Mouse (Mus musculus) erythroblast, embryonic 14.5 days (primary cell): Measurements from ENCODE around the gene Pigl. TPM values are rescaled to one million over a fixed set of nuclear protein-coding genes. Genes with fewer than 3 reads are reported as not detected.

Experiments used
- H3K27me3 ChIP-seq: 2 replicates; pipeline ENCODE4 v1.6.1; 2012; ENCODE audit warnings: inconsistent platforms; ENCODE audit not compliant: control insufficient read depth
- H3K36me3 ChIP-seq: 2 replicates; pipeline ENCODE4 v1.6.1; 2012; ENCODE audit warnings: mild to moderate bottlenecking, inconsistent platforms; ENCODE audit not compliant: control insufficient read depth
- H3K4me1 ChIP-seq: 2 replicates; pipeline ENCODE4 v1.6.1; 2012; ENCODE audit warnings: inconsistent platforms; ENCODE audit not compliant: control insufficient read depth
- H3K4me3 ChIP-seq: replicated peaks from 2 replicates; pipeline ENCODE3; 2012; ENCODE audit warnings: moderate library complexity, mild to moderate bottlenecking, inconsistent platforms
- H3K9me3 ChIP-seq: 2 replicates; pipeline ENCODE4 v1.6.1; 2012; ENCODE audit warnings: low read length, inconsistent platforms, mixed read lengths; ENCODE audit not compliant: control insufficient read depth
- GATA1 ChIP-seq: IDR thresholded peaks from 2 replicates; pipeline ENCODE4 v1.6.1; 2012; ENCODE audit warnings: low read length, inconsistent platforms, mixed read lengths
- TAL1 ChIP-seq: IDR thresholded peaks from 3 replicates; pipeline ENCODE4 v1.6.1; 2012; ENCODE audit warnings: low read length, inconsistent platforms, mixed read lengths
- polyA plus RNA-seq: library from polyadenylated mRNA; stranded (reverse); fragments of >175 nt; gene quantifications from 2 replicates; pipeline ENCODE4 v1.2.3, GENCODE M21; 2012

Pigl gene
- polyA plus RNA-seq, 1 experiment, result 0.11 TPM

GRCm38 (mm10) chr11:62558961-62559646, 100.8 kb downstream of the Pigl start:
- TF ChIP-seq GATA1, result no peak
- TF ChIP-seq TAL1, result no peak
- H3K36me3 ChIP-seq, result peaks cover 21% of the 10 kb centered on the region
- peaks cover 23% of the 10 kb centered on the region for H3K4me1 ChIP-seq
- peaks cover 17% of the 10 kb centered on the region for H3K27me3 ChIP-seq
- H3K9me3 ChIP-seq, result no peaks in the 10 kb centered on the region; the same call in 1 of the 2 replicates
- H3K4me3 ChIP-seq, result no peak overlapping the region

GRCm38 (mm10) chr11:62560463-62561016, 102.3 kb downstream of the Pigl start:
- peaks cover 9% of the 10 kb centered on the region for H3K4me1 ChIP-seq
- H3K27me3 ChIP-seq, result peaks cover 17% of the 10 kb centered on the region
- no peak for TF ChIP-seq GATA1
- TF ChIP-seq TAL1, result no peak
- peaks cover 7% of the 10 kb centered on the region for H3K36me3 ChIP-seq
- peak overlapping the region; percentile 59 for H3K4me3 ChIP-seq
- no peaks in the 10 kb centered on the region; the same call in 1 of the 2 replicates for H3K9me3 ChIP-seq

DNA sequence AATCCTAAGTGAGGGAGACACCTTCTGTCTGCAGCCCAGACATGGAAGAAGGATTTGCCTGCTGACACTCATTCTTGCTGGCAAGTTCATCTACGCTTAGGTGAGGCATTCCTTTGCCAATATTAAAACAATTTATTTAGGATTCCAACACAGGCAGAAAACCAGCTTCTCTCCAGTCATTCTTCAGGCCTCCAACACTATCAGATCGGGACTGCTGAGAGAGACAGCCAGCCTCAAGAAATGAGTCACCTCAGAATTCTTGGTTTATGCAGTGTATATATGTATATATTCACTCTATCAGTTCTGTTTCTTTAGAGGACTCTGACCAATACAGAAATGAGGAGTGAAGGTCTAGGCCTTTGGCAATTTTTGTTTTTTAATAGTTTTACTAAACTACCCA, 105.3 kb downstream of the Pigl start:
- H3K4me3 ChIP-seq, result no peak overlapping the region
- H3K9me3 ChIP-seq, result no peaks in the 10 kb centered on the region; the same call in 1 of the 2 replicates
- peaks cover 25% of the 10 kb centered on the region for H3K27me3 ChIP-seq
- H3K4me1 ChIP-seq, result peaks cover 5% of the 10 kb centered on the region
- TF ChIP-seq GATA1 (no peak), TAL1 (no peak)
- H3K36me3 ChIP-seq, result no peaks in the 10 kb centered on the region

Other genes with a start within 250 kb of the Pigl start
- 0.06 and 0.09 TPM in 2 replicates for gene Adora2b, start 209.5 kb upstream of the Pigl start, polyA plus RNA-seq
- 0.18 and 0.19 TPM in 2 replicates for gene Zswim7, start 177.1 kb upstream of the Pigl start, polyA plus RNA-seq
- gene Ttc19, start 177.0 kb upstream of the Pigl start, polyA plus RNA-seq, result 0.10 and 0.19 TPM in 2 replicates
- 8.1 and 11.7 TPM in 2 replicates for gene Ncor1, start 81 bp downstream of the Pigl start, polyA plus RNA-seq
- 1.4 and 1.9 TPM in 2 replicates for gene Cenpv, start 80.8 kb downstream of the Pigl start, polyA plus RNA-seq
- 195 and 225 TPM in 2 replicates for gene Ubb, start 92.7 kb downstream of the Pigl start, polyA plus RNA-seq
- gene Trpv2, start 116.0 kb downstream of the Pigl start, polyA plus RNA-seq, result 0.03 and 0.04 TPM in 2 replicates
- gene Lrrc75a, start 190.1 kb downstream of the Pigl start, polyA plus RNA-seq, result 0.08 and 0.17 TPM in 2 replicates
- gene Mmgt2, start 190.2 kb downstream of the Pigl start, polyA plus RNA-seq, result 0.20 and 0.25 TPM in 2 replicates